Mouse (Mus musculus) stomach, postnatal 0 days (tissue): Measurements from ENCODE around the gene Lamtor2. TPM values are rescaled to one million over a fixed set of nuclear protein-coding genes. Genes with fewer than 3 reads are reported as not detected.

Experiments used
- ATAC-seq: fragments of 200-750 bp; cut with Nextera tagmentation; 2 replicates; pipeline ENCODE4 v1.8.0; 2017; ENCODE audit not compliant: low FRiP score, low TSS enrichment
- DNase-seq: peaks from one replicate; pipeline ENCODE4 v3.0.0-alpha.2; 2016; ENCODE audit warnings: low spot score
- H3K27ac ChIP-seq: fragments of 300-500 bp; sonication (generic); replicated peaks from 2 replicates; pipeline ENCODE4 v1.5.1; 2014; ENCODE audit warnings: mild to moderate bottlenecking, control low read depth
- H3K27me3 ChIP-seq: fragments of 300-500 bp; sonication (generic); 2 replicates; pipeline ENCODE4 v1.6.1; 2014; ENCODE audit warnings: low read length; ENCODE audit not compliant: control insufficient read depth, insufficient read depth
- H3K36me3 ChIP-seq: fragments of 300-500 bp; sonication (generic); 2 replicates; pipeline ENCODE4 v1.6.1; 2014; ENCODE audit warnings: low read length, mixed read lengths; ENCODE audit not compliant: control insufficient read depth, insufficient read depth
- H3K4me1 ChIP-seq: fragments of 300-500 bp; sonication (generic); replicated peaks from 2 replicates; pipeline ENCODE4 v1.6.1; 2014; ENCODE audit warnings: antibody characterized with exemption; ENCODE audit not compliant: control insufficient read depth, insufficient read depth
- H3K4me2 ChIP-seq: fragments of 300-500 bp; sonication (generic); replicated peaks from 2 replicates; pipeline ENCODE4 v1.6.1; 2014; ENCODE audit warnings: low read depth, mild to moderate bottlenecking, control low read depth, moderate library complexity
- H3K4me3 ChIP-seq: fragments of 300-500 bp; sonication (generic); 2 replicates; pipeline ENCODE4 v1.5.1; 2014; ENCODE audit warnings: low read depth, low read length, control low read depth
- H3K9ac ChIP-seq: fragments of 300-500 bp; sonication (generic); 2 replicates; pipeline ENCODE4 v1.6.1; 2014; ENCODE audit warnings: mild to moderate bottlenecking, low read length, control low read depth, mixed read lengths
- H3K9me3 ChIP-seq: fragments of 300-500 bp; sonication (generic); 2 replicates; pipeline ENCODE4 v1.6.1; 2016; ENCODE audit warnings: low read length; ENCODE audit not compliant: control insufficient read depth
- CTCF ChIP-seq: IDR thresholded peaks from 2 replicates; pipeline ENCODE4 v1.5.1; 2016; ENCODE audit warnings: antibody characterized with exemption, low read depth, mild to moderate bottlenecking, moderate library complexity
- EP300 ChIP-seq: optimal IDR thresholded peaks from 2 replicates; pipeline ENCODE3; 2016; ENCODE audit warnings: antibody characterized with exemption
- WGBS: fragments of 180-500 bp; shearing (Covaris S2); extraction: QIAGEN DNeasy Blood & Tissue Kit; methylation state at CpG from one replicate; pipeline ENCODE4 v1.1.7; 2014; 5-methylcytosine and 5-hydroxymethylcytosine counted together
- polyA plus RNA-seq: library from polyadenylated mRNA; unstranded; fragments of >200 nt; fragmentation: Nextera tagmentation; extraction: Ambion mirVana; gene quantifications from 2 replicates; pipeline ENCODE4 v1.2.1, GENCODE M21; 2015

Lamtor2 gene
- polyA plus RNA-seq, 1 experiment from 2014 or later = 157 TPM

DNA sequence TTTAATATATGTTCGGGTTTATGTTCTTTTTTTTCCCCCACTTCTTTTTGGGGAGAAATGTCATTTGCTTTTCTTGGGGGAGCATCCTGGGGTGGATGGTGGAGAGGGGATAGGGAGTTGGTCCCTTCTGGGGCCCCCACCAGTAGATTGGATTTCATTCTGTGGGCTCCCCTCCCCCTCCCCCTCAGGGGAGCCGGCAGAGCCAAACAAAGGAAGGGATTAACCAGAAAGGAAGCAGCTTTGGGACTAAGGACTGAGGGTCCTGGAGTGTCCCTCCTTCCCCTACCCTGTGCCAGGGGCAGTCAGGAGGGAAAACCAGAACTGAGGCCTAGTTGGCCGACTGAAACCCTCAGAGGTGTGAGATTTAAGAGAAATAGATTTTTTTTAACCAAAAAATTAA, 13.5 kb downstream of the Lamtor2 start:
- Histone ChIP-seq H3K36me3 (peaks cover 4% of the 10 kb centered on the region; the same call in 1 of the 2 replicates), H3K4me2 (no peak overlapping the region), H3K27ac (no peak overlapping the region), H3K4me1 (peaks cover 11% of the 10 kb centered on the region; the same call in 1 of the 2 replicates), H3K27me3 (no peaks in the 10 kb centered on the region), H3K9me3 (no peaks in the 10 kb centered on the region), H3K4me3 (no peak overlapping the region), H3K9ac (peak overlapping the region; percentile 31; the same call in 1 of the 2 replicates)
- TF ChIP-seq EP300 (no peak), CTCF (no peak)
- WGBS = 38% methylated on average over 3 of the region's 3 CpGs
- ATAC-seq (no peak), DNase-seq (no peak)

DNA sequence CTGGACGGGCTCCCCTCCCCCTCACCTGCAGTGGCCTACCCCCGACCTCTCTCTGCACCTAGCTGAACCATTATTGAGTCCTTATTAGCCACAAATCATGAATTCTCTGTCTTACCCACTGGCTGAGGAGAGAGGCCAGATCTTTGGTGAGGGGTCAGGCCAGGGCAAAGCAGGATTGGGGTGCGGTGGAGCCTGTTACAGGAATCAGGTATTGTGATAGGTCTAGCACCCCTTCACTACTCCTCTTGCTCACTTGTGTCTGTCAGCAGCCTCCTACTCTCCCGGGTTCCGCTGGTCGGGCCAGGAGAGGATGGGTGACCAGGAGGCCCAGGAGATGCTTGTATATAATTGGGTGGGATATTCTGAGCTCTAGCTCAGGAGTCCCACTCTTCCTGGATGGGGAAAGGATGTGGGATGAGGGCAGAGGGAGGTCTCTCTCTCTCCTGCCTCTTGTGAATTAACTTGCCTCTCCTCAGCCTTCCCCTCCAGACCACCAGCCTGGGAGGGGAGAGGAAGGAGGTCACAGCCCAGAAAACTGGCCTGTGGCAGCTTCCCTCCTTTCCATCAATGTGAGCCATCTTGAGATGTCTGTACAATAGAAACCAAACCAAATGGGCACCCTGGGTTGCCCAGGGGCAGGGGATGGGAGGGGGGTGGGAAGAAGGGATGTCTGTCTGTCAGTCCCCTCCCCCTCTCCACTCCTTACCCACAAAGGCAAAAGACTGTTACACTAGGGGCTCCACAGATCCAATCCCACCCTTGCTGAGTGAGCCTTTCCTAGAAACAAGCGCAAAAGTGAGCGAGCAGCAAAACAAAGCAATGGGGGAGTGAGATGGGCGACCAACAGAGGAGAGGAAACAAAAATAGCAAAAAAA, 14.4 kb downstream of the Lamtor2 start:
- no peak overlapping the region for H3K27ac ChIP-seq
- H3K4me2 ChIP-seq = no peak overlapping the region
- no peak for TF ChIP-seq CTCF
- TF ChIP-seq EP300 = no peak
- WGBS = 64% methylated on average over 9 of the region's 9 CpGs
- no peak for DNase-seq
- H3K9me3 ChIP-seq = no peaks in the 10 kb centered on the region
- no peak overlapping the region for H3K4me3 ChIP-seq
- no peaks in the 10 kb centered on the region for H3K27me3 ChIP-seq
- peaks cover 13% of the 10 kb centered on the region; the same call in 1 of the 2 replicates for H3K4me1 ChIP-seq
- H3K9ac ChIP-seq = no peak overlapping the region
- H3K36me3 ChIP-seq = peaks cover 4% of the 10 kb centered on the region; the same call in 1 of the 2 replicates
- no peak for ATAC-seq

DNA sequence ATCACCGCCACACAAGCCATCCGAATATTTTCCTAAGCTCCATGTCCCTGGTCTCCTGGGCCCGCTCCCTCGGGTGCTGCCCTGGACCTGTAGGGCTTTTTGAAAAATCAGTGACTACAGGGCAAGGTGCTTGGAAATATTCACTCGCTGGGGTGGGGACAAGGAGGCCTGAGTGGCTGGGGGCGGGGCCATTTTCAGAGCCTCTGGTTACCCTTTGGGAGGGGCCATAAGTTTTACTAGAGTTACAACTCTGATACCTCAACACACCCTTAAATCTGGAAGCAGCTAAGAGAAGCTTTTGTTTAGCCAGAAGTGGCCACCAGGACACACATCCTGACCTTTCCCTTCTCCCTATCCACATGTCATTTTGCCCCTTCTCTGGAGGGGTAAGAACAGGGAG, 15.7 kb downstream of the Lamtor2 start:
- WGBS = 70% methylated on average over 6 of the region's 6 CpGs
- Histone ChIP-seq H3K9me3 (no peaks in the 10 kb centered on the region), H3K27ac (peak overlapping the region; percentile 30; the same call in 1 of the 2 replicates), H3K36me3 (peaks cover 4% of the 10 kb centered on the region; the same call in 1 of the 2 replicates), H3K27me3 (no peaks in the 10 kb centered on the region), H3K4me2 (peak overlapping the region; percentile 58), H3K4me3 (no peak overlapping the region; the same call in 1 of the 2 replicates), H3K4me1 (peaks cover 13% of the 10 kb centered on the region; the same call in 1 of the 2 replicates), H3K9ac (peak overlapping the region; percentile 52; the same call in 1 of the 2 replicates)
- ATAC-seq (peak; percentile 1; the same call in 1 of the 2 replicates), DNase-seq (no peak)
- TF ChIP-seq CTCF = no peak
- TF ChIP-seq EP300 = no peak

DNA sequence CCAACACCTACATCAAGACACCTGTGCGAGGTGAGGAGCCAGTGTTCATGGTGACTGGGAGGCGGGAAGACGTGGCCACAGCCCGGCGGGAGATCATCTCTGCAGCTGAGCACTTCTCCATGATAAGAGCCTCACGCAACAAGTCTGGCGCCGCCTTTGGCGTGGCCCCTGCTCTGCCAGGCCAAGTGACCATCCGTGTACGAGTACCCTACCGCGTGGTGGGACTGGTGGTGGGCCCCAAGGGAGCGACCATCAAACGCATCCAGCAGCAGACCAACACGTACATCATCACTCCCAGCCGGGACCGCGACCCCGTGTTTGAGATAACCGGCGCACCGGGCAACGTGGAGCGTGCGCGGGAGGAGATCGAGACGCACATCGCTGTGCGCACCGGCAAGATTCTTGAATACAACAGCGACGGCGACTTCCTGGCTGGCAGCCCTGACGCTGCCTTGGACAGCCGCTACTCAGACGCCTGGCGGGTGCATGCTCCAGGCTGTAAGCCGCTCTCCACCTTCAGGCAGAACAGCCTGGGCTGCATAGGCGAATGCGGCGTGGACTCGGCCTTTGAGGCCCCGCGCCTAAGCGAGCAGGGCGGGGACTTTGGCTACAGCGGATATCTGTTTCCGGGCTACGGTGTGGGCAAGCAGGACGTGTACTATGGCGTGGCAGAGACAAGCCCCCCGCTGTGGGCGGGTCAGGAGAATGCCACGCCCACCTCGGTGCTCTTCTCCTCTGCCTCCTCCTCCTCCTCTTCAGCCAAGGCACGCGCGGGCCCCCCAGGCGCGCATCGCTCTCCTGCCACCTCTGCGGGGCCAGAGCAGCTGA, 16.6 kb downstream of the Lamtor2 start:
- DNase-seq = peak; percentile 84
- TF ChIP-seq EP300 = no peak
- TF ChIP-seq CTCF = no peak; the same call in 1 of the 2 replicates
- no peaks in the 10 kb centered on the region for H3K27me3 ChIP-seq
- H3K4me1 ChIP-seq = peaks cover 13% of the 10 kb centered on the region; the same call in 1 of the 2 replicates
- H3K4me3 ChIP-seq = peak overlapping the region; percentile 36
- peak overlapping the region; percentile 30; the same call in 1 of the 2 replicates for H3K27ac ChIP-seq
- H3K4me2 ChIP-seq = peak overlapping the region; percentile 58
- peak overlapping the region; percentile 52 for H3K9ac ChIP-seq
- no peaks in the 10 kb centered on the region for H3K9me3 ChIP-seq
- WGBS = 12% methylated on average over 63 of the region's 64 CpGs
- peak; percentile 78 for ATAC-seq
- 0 out of 2 replicates have a peak, but pooled peaks cover 4% of the 10 kb centered on the region for H3K36me3 ChIP-seq

DNA sequence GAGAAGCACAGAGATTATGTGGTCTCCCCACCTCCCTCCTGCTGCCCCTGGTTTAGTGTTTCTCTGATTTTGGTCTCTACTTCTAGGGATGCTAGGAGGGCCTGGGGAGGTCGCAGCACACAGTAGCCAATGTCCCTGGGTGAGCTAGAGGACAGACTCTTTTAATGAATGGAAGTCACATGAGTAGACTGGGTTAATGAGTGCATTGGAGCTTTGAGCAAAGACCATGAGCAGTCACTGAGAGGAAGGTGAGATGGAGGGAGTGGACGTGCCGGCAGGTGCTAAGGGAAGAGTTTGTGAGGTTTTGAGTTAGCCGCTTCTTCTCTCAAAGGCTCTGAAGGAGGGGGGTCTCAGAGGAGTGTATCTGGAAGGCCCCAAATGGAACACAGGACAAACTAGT, 17.3 kb downstream of the Lamtor2 start:
- 0 out of 2 replicates have a peak, but pooled peaks cover 4% of the 10 kb centered on the region for H3K36me3 ChIP-seq
- H3K4me1 ChIP-seq = peaks cover 13% of the 10 kb centered on the region; the same call in 1 of the 2 replicates
- H3K4me3 ChIP-seq = no peak overlapping the region
- DNase-seq (no peak), ATAC-seq (no peak)
- H3K4me2 ChIP-seq = 0 out of 2 replicates have a peak overlapping the region, but pooled peaks have one; percentile 58
- H3K9me3 ChIP-seq = no peaks in the 10 kb centered on the region
- H3K27ac ChIP-seq = no peak overlapping the region
- no peaks in the 10 kb centered on the region for H3K27me3 ChIP-seq
- TF ChIP-seq EP300 (no peak), CTCF (no peak)
- WGBS = 69% methylated on average over 4 of the region's 4 CpGs
- no peak overlapping the region for H3K9ac ChIP-seq
